Mouse (Mus musculus): ENCODE results near the gene Npy1r. TPM values are rescaled to one million over a fixed set of nuclear protein-coding genes. Genes with fewer than 3 reads are reported as not detected.

The Npy1r gene
- total and polyA plus RNA-seq, 2 experiments from 2014 or later: 12.8 to 13.6 TPM

GRCm38 (mm10) chr8:66745612-66746011 is 48.6 kb downstream of the Npy1r start:
- no peaks in the 10 kb centered on the region for H3K36me3 ChIP-seq (ENCODE audit: insufficient read depth)
- H3K9ac ChIP-seq: no peak overlapping the region
- no peak for DNase-seq
- H3K4me2 ChIP-seq (ENCODE audit: low read depth): no peak overlapping the region
- H3K4me3 ChIP-seq (ENCODE audit: low read depth, low read length): no peak overlapping the region
- no peak for ATAC-seq
- no peaks in the 10 kb centered on the region for H3K27me3 ChIP-seq (ENCODE audit: insufficient read depth, low read length)
- 89% methylated on average over 3 of the region's 3 CpGs for WGBS
- no peak for TF ChIP-seq CTCF (IDR thresholded peaks at IDR 0.05; ENCODE audit: low read depth)
- no peak overlapping the region for H3K27ac ChIP-seq (ENCODE audit: low read depth, low read length)
- H3K9me3 ChIP-seq (ENCODE audit: low read length): no peaks in the 10 kb centered on the region
- H3K4me1 ChIP-seq (ENCODE audit: insufficient read depth): no peaks in the 10 kb centered on the region

DNA sequence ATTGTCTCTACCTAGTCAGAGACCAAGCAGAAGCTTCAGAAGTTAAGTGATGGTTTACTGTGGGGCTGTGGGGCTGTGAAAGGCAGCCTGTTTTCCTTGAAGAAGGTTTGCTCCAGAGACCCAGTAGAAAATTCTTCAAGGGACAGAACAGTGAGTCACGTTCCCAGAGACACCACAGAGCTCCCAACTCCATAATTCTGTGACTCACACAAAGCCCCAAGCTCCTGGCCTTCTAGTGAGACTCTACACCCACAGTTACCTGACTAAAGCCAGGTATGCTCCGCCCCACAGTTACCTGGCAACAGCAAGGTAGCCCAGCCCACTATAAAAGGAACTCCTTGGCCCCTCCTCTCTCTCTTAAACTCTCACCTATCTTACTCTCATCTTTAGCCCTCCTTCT is 54.6 kb downstream of the Npy1r start:
- no peaks in the 10 kb centered on the region for H3K9me3 ChIP-seq (ENCODE audit: low read length)
- no peaks in the 10 kb centered on the region for H3K4me1 ChIP-seq (ENCODE audit: insufficient read depth)
- no peak overlapping the region for H3K9ac ChIP-seq
- DNase-seq (no peak), ATAC-seq (no peak)
- no peaks in the 10 kb centered on the region for H3K36me3 ChIP-seq (ENCODE audit: insufficient read depth)
- H3K4me3 ChIP-seq (ENCODE audit: low read depth, low read length): no peak overlapping the region
- H3K27me3 ChIP-seq (ENCODE audit: insufficient read depth, low read length): no peaks in the 10 kb centered on the region
- 82% methylated on average over 2 of the region's 2 CpGs for WGBS
- H3K4me2 ChIP-seq (ENCODE audit: low read depth): no peak overlapping the region
- H3K27ac ChIP-seq (ENCODE audit: low read depth, low read length): no peak overlapping the region
- no peak for TF ChIP-seq CTCF (IDR thresholded peaks at IDR 0.05; ENCODE audit: low read depth)

DNA sequence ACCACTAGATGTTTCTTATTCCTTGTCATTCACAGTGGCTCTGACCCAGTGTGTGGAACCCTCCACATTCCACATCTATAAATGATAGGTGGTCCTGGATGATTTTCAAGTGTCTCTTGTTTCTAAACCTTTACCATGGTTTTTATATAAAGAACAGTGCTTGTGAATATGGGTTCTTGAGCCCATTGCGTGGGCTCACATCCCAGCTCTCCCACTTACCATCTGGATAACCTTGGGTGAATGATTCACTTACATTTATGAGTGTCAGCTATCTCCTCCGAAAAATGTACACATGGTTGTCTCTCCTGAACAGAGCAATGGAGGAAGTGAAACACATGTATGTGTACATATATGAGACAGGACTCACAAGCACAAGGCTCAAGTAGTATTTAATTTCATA is 59.2 kb downstream of the Npy1r start:
- 93% methylated on average over 2 of the region's 2 CpGs for WGBS
- Histone ChIP-seq H3K27ac (ENCODE audit: low read depth, low read length) (no peak overlapping the region), H3K9me3 (ENCODE audit: low read length) (no peaks in the 10 kb centered on the region), H3K27me3 (ENCODE audit: insufficient read depth, low read length) (no peaks in the 10 kb centered on the region), H3K9ac (no peak overlapping the region), H3K36me3 (ENCODE audit: insufficient read depth) (no peaks in the 10 kb centered on the region), H3K4me2 (ENCODE audit: low read depth) (no peak overlapping the region), H3K4me3 (ENCODE audit: low read depth, low read length) (no peak overlapping the region), H3K4me1 (ENCODE audit: insufficient read depth) (no peaks in the 10 kb centered on the region)
- TF ChIP-seq CTCF (IDR thresholded peaks at IDR 0.05; ENCODE audit: low read depth): no peak
- DNase-seq (no peak), ATAC-seq (no peak)

Other genes starting within 250 kb of the Npy1r start
- gene Tma16, start 210.7 kb upstream of the Npy1r start, total RNA-seq (2014; rRNA removed): 19.1 and 22.1 TPM in 2 replicates
- gene Tma16, start 210.7 kb upstream of the Npy1r start, polyA plus RNA-seq (2015; fragmentation: Nextera tagmentation; extraction: Ambion mirVana): 11.2 and 12.7 TPM in 2 replicates
- under 0.01 and 0.05 TPM in 2 replicates for gene Tktl2, start 185.4 kb upstream of the Npy1r start, total RNA-seq (2014; rRNA removed)
- gene Tktl2, start 185.4 kb upstream of the Npy1r start, polyA plus RNA-seq (2015; fragmentation: Nextera tagmentation; extraction: Ambion mirVana): 0.06 and 0.11 TPM in 2 replicates
- gene Npy5r, start 9.1 kb upstream of the Npy1r start, total RNA-seq (2014; rRNA removed): 1.0 and 3.4 TPM in 2 replicates
- gene Npy5r, start 9.1 kb upstream of the Npy1r start, polyA plus RNA-seq (2015; fragmentation: Nextera tagmentation; extraction: Ambion mirVana): 0.59 and 0.86 TPM in 2 replicates
- 10.1 and 11.7 TPM in 2 replicates for gene Naf1, start 163.0 kb downstream of the Npy1r start, total RNA-seq (2014; rRNA removed)
- gene Naf1, start 163.0 kb downstream of the Npy1r start, polyA plus RNA-seq (2015; fragmentation: Nextera tagmentation; extraction: Ambion mirVana): 2.0 and 2.3 TPM in 2 replicates